ENCODE assay signal across 9 mouse cellular contexts in the genomic region with DNA sequence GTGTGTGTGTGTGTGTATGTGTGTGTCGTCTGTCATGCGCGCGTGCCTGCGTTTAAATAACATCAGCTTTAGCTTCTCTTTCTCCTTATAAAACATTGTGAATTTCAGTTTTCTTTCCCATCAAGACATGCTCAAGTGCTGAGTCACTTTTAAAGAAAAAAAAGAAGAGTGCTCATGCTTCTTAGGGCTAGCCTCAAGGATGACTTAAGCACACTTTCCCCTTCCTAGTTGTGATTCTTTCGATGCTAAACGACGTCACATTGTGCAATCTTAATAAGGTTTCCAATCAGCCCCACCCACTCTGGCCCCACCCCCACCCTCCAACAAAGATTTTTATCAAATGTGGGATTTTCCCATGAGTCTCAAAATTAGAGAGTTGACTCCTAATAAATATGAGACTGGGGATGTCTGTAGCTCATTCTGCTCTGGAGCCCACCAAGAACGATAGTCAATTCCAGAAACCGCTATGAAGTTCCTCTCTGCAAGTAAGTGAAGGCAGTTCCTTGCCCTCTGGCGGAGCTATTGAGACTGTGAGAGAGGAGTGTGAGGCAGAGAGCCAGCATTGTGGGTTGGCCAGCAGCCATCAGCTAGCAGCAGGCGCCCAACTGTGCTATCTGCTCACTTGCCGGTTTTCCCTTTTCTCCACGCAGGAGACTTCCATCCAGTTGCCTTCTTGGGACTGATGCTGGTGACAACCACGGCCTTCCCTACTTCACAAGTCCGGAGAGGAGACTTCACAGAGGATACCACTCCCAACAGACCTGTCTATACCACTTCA. TPM values are rescaled to one million over a fixed set of nuclear protein-coding genes. Genes with fewer than 3 reads are reported as not detected.
DNase-seq lines count a peak whose midpoint lies in the region; ATAC-seq and TF ChIP-seq lines count a peak whose summit lies in the region.
"Had no signal": no experiment of that assay in that cellular context is flagged by ENCODE, and none has a peak within 500 bp of the region (broad histone marks: within the 10 kb centered on the region; RNA-seq: fewer than 3 reads in every experiment).

Il6 (plus strand) TSS at position 389 of the 778 bp plus-strand sequence.

- no peak within 1 kb of the TSS for H3K4me3 ChIP-seq in kidney, embryonic 15.5 days (replicated peaks)
- H3K4me3 ChIP-seq in liver, embryonic 11.5 days (ENCODE audit: low read depth, low read length) = no peak within 1 kb of the TSS
- H3K4me3 ChIP-seq: erythroblast, embryonic 14.5 days had no signal

- peak; percentile 98 for ATAC-seq in Patski
- ATAC-seq in granulocyte monocyte progenitor cell, adult 5-6 weeks (replicated peaks; ENCODE audit: poor library complexity, severe bottlenecking) = peak; percentile 80
- peak; percentile 67 for ATAC-seq in kidney, embryonic 15.5 days (replicated peaks; ENCODE audit: low FRiP score)
- ATAC-seq in liver, embryonic 11.5 days (replicated peaks; ENCODE audit: low FRiP score) = 0 out of 2 replicates have a peak, but pooled peaks have one; percentile 39

- no peaks in the 10 kb centered on the region for H3K36me3 ChIP-seq in kidney, embryonic 15.5 days
- no peaks in the 10 kb centered on the region for H3K36me3 ChIP-seq in liver, embryonic 11.5 days (ENCODE audit: control insufficient read depth, insufficient read depth, low read length)

- no peaks in the 10 kb centered on the region for H3K4me1 ChIP-seq in kidney, embryonic 15.5 days
- no peaks in the 10 kb centered on the region for H3K4me1 ChIP-seq in liver, embryonic 11.5 days (replicated peaks; ENCODE audit: control insufficient read depth, insufficient read depth, low read length)

- H3K27me3 ChIP-seq in Patski = no peaks in the 10 kb centered on the region
- H3K27me3 ChIP-seq in kidney, embryonic 15.5 days = no peaks in the 10 kb centered on the region
- H3K27me3 ChIP-seq in liver, embryonic 11.5 days (replicated peaks; ENCODE audit: control insufficient read depth, insufficient read depth, low read length) = no peaks in the 10 kb centered on the region

- POLR2A ChIA-PET in Patski (lab: Charles Lee) = no interaction called here

- H3K27ac ChIP-seq in kidney, embryonic 15.5 days = no peak within 1 kb of the TSS
- H3K27ac ChIP-seq in liver, embryonic 11.5 days (ENCODE audit: low read depth, low read length) = no peak within 1 kb of the TSS

- H3K4me2 ChIP-seq in kidney, embryonic 15.5 days = no peak within 1 kb of the TSS
- no peak within 1 kb of the TSS for H3K4me2 ChIP-seq in liver, embryonic 11.5 days

- H3K9ac ChIP-seq in kidney, embryonic 15.5 days = no peak within 1 kb of the TSS
- H3K9ac ChIP-seq in liver, embryonic 11.5 days (ENCODE audit: low read depth, low read length) = no peak within 1 kb of the TSS

- CTCF ChIA-PET in Patski (lab: Charles Lee) = interaction anchor here (0.7 to 4.1 kb wide), 11 partner anchors 9 to 762 kb away, joined by 3 to 30 read pairs (median 3); no protein-coding TSS in a partner anchor

- TF ChIP-seq CTCF in Patski (IDR thresholded peaks at IDR 0.05) = peak; percentile 68

- DNase-seq in 3134 (ENCODE audit: extremely low read depth, insufficient read length, low spot score) (peak; percentile 73), Patski (ENCODE audit: low read depth, low spot score) (peak; percentile 87)
- DNase-seq in cerebellum, postnatal 14 days = peak; percentile 95 to 96
- DNase-seq in liver, embryonic 11.5 days (ENCODE audit: low spot score) = no peak
- DNase-seq in ovary, postnatal 36 days (ENCODE audit: low spot score) = peak; percentile 90
- peak; percentile 47 for DNase-seq in urinary bladder, adult 2 months (ENCODE audit: low spot score)

- no peaks in the 10 kb centered on the region for H3K9me3 ChIP-seq in kidney, embryonic 15.5 days (replicated peaks)
- H3K9me3 ChIP-seq in liver, embryonic 11.5 days (ENCODE audit: control insufficient read depth, low read length) = no peaks in the 10 kb centered on the region

- in situ Hi-C loops in Patski (cut with MboI; ENCODE audit: low pct_unique_long_range_greater_than_20kb) = loop anchor here (5.0 kb wide), 1 partner anchor 181 kb away; no protein-coding TSS in a partner anchor

- WGBS in kidney, embryonic 15.5 days = 64% methylated on average over 16 of the region's 16 CpGs
- 60% methylated on average over 16 of the region's 16 CpGs for WGBS in liver, embryonic 11.5 days

RNA-seq across cellular contexts. Expression of gene Il6, which starts in this region (rescaled TPM):
- polyA plus RNA-seq in Patski (2021) = 0.08 TPM
- total RNA-seq in granulocyte monocyte progenitor cell, adult 5-6 weeks (2014; fragmentation: Nextera tagmentation) = 0.96 and 10.4 TPM in 2 replicates
- total RNA-seq in granulocyte monocyte progenitor cell, adult 5-6 weeks (2017) = 0.39 and 2.6 TPM in 2 replicates
- 0.12 and 0.23 TPM in 2 replicates for polyA plus RNA-seq in kidney, embryonic 15.5 days (2015; fragmentation: Nextera tagmentation; extraction: Ambion mirVana)
- polyA plus RNA-seq in liver, embryonic 11.5 days (2014; fragmentation: Nextera tagmentation; extraction: Ambion mirVana) = 0.30 TPM in 1 of 2 replicates, not detected in the other
- 0.10 TPM in 2 replicates for polyA plus RNA-seq in urinary bladder, adult 2 months (2012; rRNA removed)

Comparison
In these comparisons a context has a peak if more than half of its experiments do, and no peak if none do; other contexts are left out.
1. Peak in DNase-seq and ATAC-seq in Patski; RNA of the gene not detected or under 1 TPM.
2. Peak in ATAC-seq in kidney, embryonic 15.5 days; RNA of the gene not detected or under 1 TPM.
3. Peak in ATAC-seq in liver, embryonic 11.5 days; RNA of the gene not detected or under 1 TPM.
4. Peak in DNase-seq in urinary bladder, adult 2 months; RNA of the gene not detected or under 1 TPM.
5. ATAC-seq: peak in every context shown above with its lines; median percentile 98 in Patski; 80 in granulocyte monocyte progenitor cell, adult 5-6 weeks; 67 in kidney, embryonic 15.5 days; 39 in liver, embryonic 11.5 days.